Mouse (Mus musculus) kidney, adult 2 months (tissue): ENCODE results near the gene Fxr2. TPM values are rescaled to one million over a fixed set of nuclear protein-coding genes. Genes with fewer than 3 reads are reported as not detected.
"Not testable (repeated sequence)": the region's sequence is repeated elsewhere in the genome, so short reads cannot be mapped to it uniquely, and the experiment has no call there.

Experiments used
- DNase-seq: peaks from one replicate; pipeline ENCODE4 v3.0.0; 2021
- H3K27ac ChIP-seq: fragments of 200-500 bp; 2 replicates; pipeline ENCODE4 v1.5.1; 2012; ENCODE audit warnings: low read depth, low read length, control low read depth, inconsistent platforms; ENCODE audit not compliant: insufficient read depth
- H3K27me3 ChIP-seq: fragments of 200-500 bp; replicated peaks from 2 replicates; pipeline ENCODE4 v1.6.1; 2012; ENCODE audit warnings: mild to moderate bottlenecking, moderate library complexity, low read length, inconsistent platforms; ENCODE audit not compliant: control insufficient read depth, insufficient read depth
- H3K36me3 ChIP-seq: fragments of 200-500 bp; 2 replicates; pipeline ENCODE4 v1.6.1; 2012; ENCODE audit warnings: mild to moderate bottlenecking, moderate library complexity, low read length, inconsistent platforms; ENCODE audit not compliant: control insufficient read depth, insufficient read depth
- H3K4me1 ChIP-seq: fragments of 200-500 bp; 2 replicates; pipeline ENCODE4 v1.6.1; 2011; ENCODE audit warnings: low read length; ENCODE audit not compliant: control insufficient read depth, insufficient read depth
- H3K4me3 ChIP-seq: fragments of 200-500 bp; 2 replicates; pipeline ENCODE4 v1.5.1; 2011; ENCODE audit warnings: mild to moderate bottlenecking, low read depth, low read length, control low read depth; ENCODE audit not compliant: insufficient read depth
- CTCF ChIP-seq: fragments of 200-500 bp; conservative IDR thresholded peaks from 2 replicates; pipeline ENCODE4 v1.5.1; 2011; ENCODE audit warnings: low read depth, mild to moderate bottlenecking, control low read depth, low read length, moderate library complexity, mixed read lengths; ENCODE audit not compliant: insufficient read depth, insufficient read length
- POLR2A ChIP-seq: fragments of 200-500 bp; IDR thresholded peaks from one replicate; pipeline ENCODE4 v1.6.1; 2011; ENCODE audit warnings: low read depth, low read length, control low read depth
- WGBS: fragments of 180-500 bp; shearing (Covaris S2); methylation state at CpG from one replicate; pipeline ENCODE4 v1.1.7; 2018; 5-methylcytosine and 5-hydroxymethylcytosine counted together
- polyA plus RNA-seq: library from polyadenylated mRNA; depleted of rRNA; stranded (reverse); fragments of >200 nt; gene quantifications from 2 replicates; pipeline ENCODE4 v1.2.3, GENCODE M21; 2012

Gene Fxr2
- polyA plus RNA-seq, 1 experiment: 49.9 TPM

DNA sequence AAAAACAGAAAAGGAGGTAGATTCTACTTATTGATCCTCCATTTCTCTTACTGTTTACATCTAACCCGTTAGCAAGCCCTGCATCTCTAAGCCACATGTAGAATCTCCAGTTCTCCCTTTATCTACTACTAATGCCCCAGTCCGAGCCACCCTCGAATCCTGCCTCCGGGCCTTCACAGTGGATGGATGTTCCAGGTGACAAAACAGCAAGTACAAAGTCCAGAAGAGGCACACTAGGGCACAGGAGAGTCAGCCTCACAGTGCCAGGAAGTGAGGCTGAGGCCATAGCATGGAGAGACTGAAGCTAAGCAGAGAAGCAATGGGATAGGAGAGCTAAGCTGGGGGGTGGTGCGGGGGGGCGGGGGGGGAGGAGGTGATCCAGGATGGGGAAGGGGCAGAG lies 60.1 kb downstream of the Fxr2 start:
- Histone ChIP-seq H3K27me3 (no peaks in the 10 kb centered on the region), H3K27ac (peak overlapping the region; percentile 78), H3K4me3 (no peak overlapping the region), H3K36me3 (no peaks in the 10 kb centered on the region), H3K4me1 (peaks cover 26% of the 10 kb centered on the region)
- DNase-seq: peak; percentile 90
- TF ChIP-seq POLR2A (no peak), CTCF (no peak)
- 61% methylated on average over 6 of the region's 6 CpGs for WGBS

DNA sequence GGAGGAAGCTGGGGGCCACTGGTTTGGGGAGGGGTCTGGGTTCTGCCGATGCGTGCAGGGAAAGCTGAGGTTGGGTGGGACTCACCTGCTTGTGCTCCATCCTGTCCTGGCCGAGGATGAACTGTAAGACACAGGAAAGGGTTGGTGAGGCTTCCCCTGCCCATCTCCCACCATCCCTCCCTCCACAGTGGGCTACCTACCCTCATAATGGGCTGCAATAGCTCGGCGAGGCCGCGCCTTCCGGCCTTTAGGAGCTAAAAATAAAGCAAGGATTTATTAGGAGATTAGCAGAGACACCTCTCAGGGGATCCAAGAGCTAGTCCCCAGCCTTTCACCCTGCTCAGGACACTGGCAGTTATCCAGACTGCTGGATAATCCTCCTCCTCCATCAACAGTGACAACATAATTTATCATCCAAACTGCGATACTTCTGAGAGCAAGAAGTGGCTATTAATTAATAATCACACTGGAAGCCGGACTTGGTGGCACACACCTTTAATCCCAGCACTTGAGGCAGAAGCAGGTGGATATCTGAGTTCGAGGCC lies 60.7 kb downstream of the Fxr2 start:
- peak overlapping the region; percentile 66 for H3K27ac ChIP-seq
- H3K27me3 ChIP-seq: no peaks in the 10 kb centered on the region
- no peaks in the 10 kb centered on the region for H3K36me3 ChIP-seq
- H3K4me3 ChIP-seq: no peak overlapping the region
- H3K4me1 ChIP-seq: peaks cover 26% of the 10 kb centered on the region
- peak; percentile 59 for DNase-seq
- TF ChIP-seq POLR2A (no peak), CTCF (no peak)
- 51% methylated on average over 11 of the region's 11 CpGs for WGBS

GRCm38 (mm10) chr11:69695046-69695360 lies 62.2 kb downstream of the Fxr2 start:
- TF ChIP-seq CTCF: no peak
- TF ChIP-seq POLR2A: no peak
- Histone ChIP-seq H3K27me3 (no peaks in the 10 kb centered on the region), H3K4me3 (peak overlapping the region; percentile 76), H3K4me1 (peaks cover 26% of the 10 kb centered on the region), H3K36me3 (no peaks in the 10 kb centered on the region), H3K27ac (peak overlapping the region; percentile 65)
- 19% methylated on average over 6 of the region's 6 CpGs for WGBS
- DNase-seq: no peak

DNA sequence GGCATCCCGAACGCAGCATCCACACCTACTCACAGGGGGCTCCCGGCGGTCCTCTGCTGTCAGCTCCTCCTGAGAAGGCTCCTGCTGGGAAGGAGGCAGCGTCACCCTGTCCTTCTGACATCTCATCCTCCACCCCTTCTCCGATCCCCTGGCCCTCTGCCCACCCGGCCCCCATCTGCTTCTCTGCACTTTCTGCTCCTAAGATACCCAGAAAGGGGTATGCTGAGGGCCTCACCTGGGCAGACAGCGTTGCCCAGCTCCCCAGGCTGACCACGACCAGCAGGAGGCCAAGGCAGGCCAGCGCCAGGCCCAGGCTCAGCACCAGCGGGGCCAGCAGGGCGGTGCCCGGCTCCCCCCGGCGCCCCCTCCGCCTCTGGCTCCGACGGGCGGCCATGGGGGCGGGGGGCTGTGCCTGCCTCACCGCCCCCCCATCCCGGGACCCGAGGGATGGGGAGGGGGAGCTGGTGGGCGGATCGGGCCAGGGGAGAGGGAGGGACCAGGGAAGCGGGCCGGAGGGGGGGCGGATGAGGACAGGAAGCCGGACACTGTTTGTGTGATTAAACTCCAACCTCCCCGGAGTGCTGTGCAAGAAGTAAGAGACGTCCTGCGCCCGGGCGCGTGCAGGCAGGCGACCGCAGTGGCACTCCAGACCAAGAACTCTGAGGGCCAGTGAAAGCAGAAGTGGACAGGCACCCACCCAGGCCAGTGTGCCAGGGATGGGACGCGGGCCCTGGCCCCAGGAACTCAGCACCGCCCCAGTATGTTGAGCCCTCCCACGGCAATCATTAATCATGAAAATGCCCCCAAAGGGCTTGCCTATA lies 62.8 kb downstream of the Fxr2 start, which contains the start of the genes Tnfsf12 and Tnfsfm13:
Gene Tnfsf12, minus strand, starts transcription at position 489 of the 821 bp plus-strand sequence.
Gene Tnfsfm13, minus strand, starts transcription at position 738 of the 821 bp plus-strand sequence.
- Histone ChIP-seq H3K27me3 (no peaks in the 10 kb centered on the region), H3K4me1 (peaks cover 26% of the 10 kb centered on the region), H3K4me3 (peak within 1 kb of the TSS; percentile 76), H3K27ac (peak within 1 kb of the TSS; percentile 95), H3K36me3 (no peaks in the 10 kb centered on the region)
- DNase-seq: peak; percentile 87
- WGBS: 3% methylated on average over 41 of the region's 41 CpGs
- TF ChIP-seq CTCF (peak; percentile 25), POLR2A (peak; percentile 59)

DNA sequence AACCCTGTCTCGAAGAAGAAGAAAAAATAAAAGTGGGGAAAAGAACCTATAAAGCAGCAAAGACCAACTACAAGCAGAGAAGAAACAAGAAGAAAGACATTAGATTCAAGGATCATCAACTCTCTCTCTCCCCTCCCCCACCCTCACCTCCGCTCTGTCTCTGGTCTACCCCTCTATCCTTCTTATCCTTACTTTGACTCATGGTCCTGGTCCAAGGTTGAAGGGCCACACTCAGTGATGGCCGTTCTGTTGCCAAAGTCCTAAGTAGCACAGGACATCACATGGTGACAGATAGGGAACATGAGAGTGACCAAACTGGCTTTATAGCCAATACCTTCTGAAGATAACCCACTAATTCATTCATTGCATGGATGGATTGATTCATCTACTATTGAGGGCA lies 64.6 kb downstream of the Fxr2 start:
- WGBS: 85% methylated on average over 3 of the region's 3 CpGs

GRCm38 (mm10) chr11:69698574-69698973 lies 65.8 kb downstream of the Fxr2 start:
- Histone ChIP-seq H3K27ac (no peak overlapping the region), H3K36me3 (no peaks in the 10 kb centered on the region), H3K27me3 (no peaks in the 10 kb centered on the region), H3K4me3 (no peak overlapping the region), H3K4me1 (peaks cover 14% of the 10 kb centered on the region)
- DNase-seq: no peak
- WGBS: 66% methylated on average over 5 of the region's 5 CpGs
- TF ChIP-seq POLR2A (no peak), CTCF (0 out of 2 replicates have a peak, but pooled peaks have one; percentile 14)

More for the DNA sequence above, 64.6 kb downstream of the Fxr2 start:
- no peak for DNase-seq
- Histone ChIP-seq H3K4me1 (peaks cover 22% of the 10 kb centered on the region), H3K27me3 (no peaks in the 10 kb centered on the region), H3K36me3 (no peaks in the 10 kb centered on the region), H3K4me3 (no peak overlapping the region), H3K27ac (no peak overlapping the region)
- TF ChIP-seq POLR2A (no peak), CTCF (no peak)

DNA sequence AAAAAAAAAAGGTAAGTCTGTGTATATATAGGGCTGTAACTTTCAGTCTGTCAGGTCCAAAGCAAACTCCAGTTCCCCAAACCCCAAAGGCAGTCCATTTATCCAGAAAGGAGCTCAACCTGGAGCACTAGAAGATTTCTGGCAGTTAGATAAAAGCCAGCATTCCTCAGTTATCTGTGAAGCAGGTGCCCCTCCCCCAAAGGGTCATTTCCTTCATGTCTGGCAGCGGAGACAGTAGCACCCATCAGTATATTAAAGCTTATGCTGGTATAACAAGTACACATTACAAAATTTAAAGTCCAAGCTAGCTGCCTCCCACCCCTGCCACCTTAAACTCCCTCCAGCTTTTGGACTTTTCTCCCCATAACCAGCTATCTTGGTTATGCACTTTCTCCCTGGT lies 66.8 kb downstream of the Fxr2 start:
- no peaks in the 10 kb centered on the region for H3K27me3 ChIP-seq
- no peak for DNase-seq
- no peak overlapping the region for H3K27ac ChIP-seq
- no peaks in the 10 kb centered on the region for H3K36me3 ChIP-seq
- 56% methylated on average over 1 of the region's 1 CpGs for WGBS
- peaks cover 10% of the 10 kb centered on the region for H3K4me1 ChIP-seq
- no peak for TF ChIP-seq POLR2A
- TF ChIP-seq CTCF: no peak
- H3K4me3 ChIP-seq: no peak overlapping the region

GRCm38 (mm10) chr11:69702886-69703285 lies 70.1 kb downstream of the Fxr2 start:
- WGBS: 98% methylated on average over 10 of the region's 10 CpGs
- not testable (repeated sequence) for H3K27me3 ChIP-seq

More at GRCm38 (mm10) chr11:69702886-69703285, 70.1 kb downstream of the Fxr2 start:
- peaks cover 18% of the 10 kb centered on the region; the same call in 1 of the 2 replicates for H3K4me1 ChIP-seq
- H3K4me3 ChIP-seq, H3K36me3 ChIP-seq, DNase-seq, H3K27ac ChIP-seq: not testable (repeated sequence)
